Mouse (Mus musculus) midbrain, embryonic 11.5 days (tissue): ENCODE results near the gene Avpr2. TPM values are rescaled to one million over a fixed set of nuclear protein-coding genes. Genes with fewer than 3 reads are reported as not detected.

Experiments
- ATAC-seq: fragments of 200-750 bp; cut with Nextera tagmentation; 2 replicates; pipeline ENCODE4 v1.8.0; 2017; ENCODE audit warnings: moderate TSS enrichment, moderate library complexity; ENCODE audit not compliant: low FRiP score
- DNase-seq: peaks from one replicate; pipeline ENCODE4 v3.0.0; 2015; ENCODE audit warnings: low spot score; ENCODE audit errors: missing footprints
- H3K27ac ChIP-seq: fragments of 300-500 bp; sonication (generic); 2 replicates; pipeline ENCODE4 v1.5.1; 2014; ENCODE audit warnings: low read depth, low read length
- H3K27me3 ChIP-seq: fragments of 300-500 bp; sonication (generic); 2 replicates; pipeline ENCODE4 v1.6.1; 2014; ENCODE audit warnings: mild to moderate bottlenecking, low read length, moderate library complexity, mixed read lengths; ENCODE audit not compliant: control insufficient read depth, insufficient read depth
- H3K36me3 ChIP-seq: fragments of 300-500 bp; sonication (generic); 2 replicates; pipeline ENCODE4 v1.6.1; 2014; ENCODE audit warnings: mild to moderate bottlenecking, low read length, moderate library complexity, mixed read lengths; ENCODE audit not compliant: control insufficient read depth, insufficient read depth
- H3K4me1 ChIP-seq: fragments of 300-500 bp; sonication (generic); 2 replicates; pipeline ENCODE4 v1.6.1; 2014; ENCODE audit warnings: low read length; ENCODE audit not compliant: control insufficient read depth, insufficient read depth
- H3K4me2 ChIP-seq: fragments of 300-500 bp; sonication (generic); 2 replicates; pipeline ENCODE4 v1.6.1; 2014; ENCODE audit warnings: mild to moderate bottlenecking, moderate library complexity
- H3K4me3 ChIP-seq: fragments of 300-500 bp; sonication (generic); 2 replicates; pipeline ENCODE4 v1.5.1; 2014; ENCODE audit warnings: low read depth, low read length
- H3K9ac ChIP-seq: fragments of 300-500 bp; sonication (generic); 2 replicates; pipeline ENCODE4 v1.6.1; 2014; ENCODE audit warnings: low read length
- H3K9me3 ChIP-seq: fragments of 300-500 bp; sonication (generic); 2 replicates; pipeline ENCODE4 v1.6.1; 2016; ENCODE audit warnings: low read length; ENCODE audit not compliant: control insufficient read depth
- WGBS: fragments of 180-500 bp; shearing (Covaris S2); extraction: QIAGEN DNeasy Blood & Tissue Kit; methylation state at CpG from one replicate; pipeline ENCODE4 v1.1.7; 2014; 5-methylcytosine and 5-hydroxymethylcytosine counted together
- polyA plus RNA-seq: library from polyadenylated mRNA; unstranded; fragments of >200 nt; fragmentation: Nextera tagmentation; extraction: Ambion mirVana; gene quantifications from 2 replicates; pipeline ENCODE4 v1.2.1, GENCODE M21; 2014

The Avpr2 gene
- polyA plus RNA-seq, 1 experiment from 2014 or later: not detected

DNA sequence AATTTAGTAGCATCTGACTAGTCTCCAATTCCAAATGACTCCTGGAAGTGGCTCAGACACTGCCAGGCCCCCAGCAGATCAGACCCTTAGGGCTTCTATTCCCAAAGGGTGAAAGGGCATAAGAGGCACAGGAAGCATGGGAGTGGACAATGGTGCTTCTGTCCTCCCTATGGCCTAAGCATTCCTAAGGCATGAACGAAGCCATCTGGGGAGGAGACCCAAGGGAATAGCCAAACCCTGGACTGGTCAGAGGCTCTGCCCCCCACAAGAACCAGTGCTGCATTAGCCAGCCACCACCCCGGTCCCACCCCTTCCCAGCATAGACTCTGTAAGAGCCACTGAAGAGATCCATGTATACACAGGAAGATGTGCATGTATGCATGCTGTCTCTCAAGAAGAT lies 16.0 kb upstream of the Avpr2 start:
- no peak for ATAC-seq
- H3K4me1 ChIP-seq: no peaks in the 10 kb centered on the region
- peaks cover 8% of the 10 kb centered on the region for H3K27me3 ChIP-seq
- no peaks in the 10 kb centered on the region for H3K9me3 ChIP-seq
- DNase-seq: no peak
- H3K4me2 ChIP-seq: no peak overlapping the region
- no peak overlapping the region for H3K9ac ChIP-seq
- H3K4me3 ChIP-seq: no peak overlapping the region
- H3K36me3 ChIP-seq: no peaks in the 10 kb centered on the region
- H3K27ac ChIP-seq: no peak overlapping the region
- WGBS: 73% methylated on average over 2 of the region's 2 CpGs

DNA sequence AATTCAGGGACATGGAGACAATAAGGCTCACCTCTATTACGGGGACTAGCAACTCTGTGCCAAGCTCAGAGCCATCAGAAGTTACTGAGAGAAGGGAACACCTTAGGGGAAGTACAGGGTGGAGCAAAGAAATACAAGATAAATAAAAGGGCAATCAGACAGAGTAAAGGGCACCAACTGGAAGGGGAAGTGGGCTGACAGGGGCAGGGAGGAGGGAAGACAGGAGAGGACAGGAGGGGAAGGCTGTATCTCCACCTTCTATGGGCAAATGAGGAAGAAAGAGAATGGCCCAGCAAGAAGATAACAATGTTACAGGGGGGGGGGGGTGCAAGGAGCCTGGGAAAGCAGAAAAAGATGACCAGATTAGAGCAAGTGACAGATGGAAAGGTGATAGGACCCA lies 14.9 kb upstream of the Avpr2 start:
- DNase-seq: no peak
- H3K27me3 ChIP-seq: peaks cover 8% of the 10 kb centered on the region
- H3K4me2 ChIP-seq: no peak overlapping the region
- no peak for ATAC-seq
- 94% methylated on average over 1 of the region's 1 CpGs for WGBS
- H3K4me3 ChIP-seq: no peak overlapping the region
- no peaks in the 10 kb centered on the region for H3K9me3 ChIP-seq
- no peaks in the 10 kb centered on the region for H3K36me3 ChIP-seq
- H3K9ac ChIP-seq: no peak overlapping the region
- H3K4me1 ChIP-seq: peaks cover 2% of the 10 kb centered on the region; the same call in 1 of the 2 replicates
- no peak overlapping the region for H3K27ac ChIP-seq

DNA sequence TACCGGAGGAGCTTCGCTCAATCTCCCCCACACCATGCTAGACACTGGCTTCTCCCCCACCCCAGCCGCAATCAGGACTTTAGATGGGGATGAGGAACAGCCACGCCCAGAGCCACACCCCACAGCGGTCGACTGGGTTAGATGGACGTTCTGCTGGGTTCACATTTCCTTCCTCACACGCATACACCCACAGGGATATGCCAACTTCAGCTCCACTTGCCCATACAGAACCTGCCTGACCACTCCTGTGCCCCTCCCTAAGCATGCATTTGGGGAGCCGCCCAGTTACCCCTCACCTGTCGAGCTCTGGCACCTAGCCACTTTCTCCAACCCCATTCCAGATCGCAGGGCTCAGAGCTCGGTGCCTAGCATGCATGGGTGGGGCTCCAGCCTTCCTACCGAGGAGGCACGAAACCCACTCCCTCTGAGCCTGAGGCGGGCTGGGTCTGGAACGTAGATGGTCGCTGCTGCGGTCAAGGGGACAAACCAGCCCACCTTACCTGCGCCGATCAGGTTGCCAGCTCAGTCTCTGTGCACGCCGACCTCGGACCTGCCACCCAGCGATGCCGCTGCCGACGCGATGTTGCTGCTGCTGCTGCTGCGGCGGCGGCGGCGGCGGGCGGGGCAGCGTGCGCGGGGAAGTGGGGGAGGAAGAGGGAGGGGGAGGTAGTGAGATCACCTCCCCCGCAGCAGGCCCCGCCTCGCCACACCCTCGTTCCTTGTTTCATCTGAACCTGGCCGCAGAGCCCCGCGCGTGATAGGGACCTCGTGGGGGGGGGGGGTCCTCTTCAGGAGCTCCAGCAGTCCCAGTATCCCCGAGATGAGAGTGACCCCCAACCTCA lies 11.5 kb upstream of the Avpr2 start:
- Histone ChIP-seq H3K9ac (peak overlapping the region; percentile 54), H3K27me3 (peaks cover 8% of the 10 kb centered on the region), H3K27ac (no peak overlapping the region), H3K4me3 (peak overlapping the region; percentile 39), H3K9me3 (no peaks in the 10 kb centered on the region), H3K4me1 (peaks cover 2% of the 10 kb centered on the region; the same call in 1 of the 2 replicates), H3K36me3 (no peaks in the 10 kb centered on the region), H3K4me2 (peak overlapping the region; percentile 67)
- 15% methylated on average over 41 of the region's 48 CpGs for WGBS
- ATAC-seq (peak; percentile 58), DNase-seq (peak; percentile 86)

DNA sequence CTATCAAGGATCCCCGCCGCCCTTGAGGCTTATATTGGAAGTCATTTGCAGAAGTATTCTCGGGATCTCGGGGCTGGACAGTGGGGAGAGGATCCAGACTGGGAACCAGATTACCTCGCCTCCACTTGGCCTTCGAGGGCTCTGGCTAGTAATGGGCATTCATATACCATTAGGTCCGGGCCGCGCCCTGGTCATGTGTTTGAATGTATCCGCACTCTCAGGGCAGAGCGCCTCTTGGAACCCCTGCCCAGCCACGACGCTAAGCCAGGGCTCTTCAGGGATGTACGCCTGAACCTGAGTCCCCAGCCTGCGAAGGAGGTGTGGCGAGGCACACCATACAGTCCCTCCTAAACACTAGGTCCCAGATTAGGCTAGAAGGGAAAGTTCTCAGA lies 10.9 kb upstream of the Avpr2 start:
- WGBS: 18% methylated on average over 16 of the region's 16 CpGs
- peaks cover 2% of the 10 kb centered on the region; the same call in 1 of the 2 replicates for H3K4me1 ChIP-seq
- peaks cover 8% of the 10 kb centered on the region for H3K27me3 ChIP-seq
- ATAC-seq: peak; percentile 50; the same call in 1 of the 2 replicates
- no peak overlapping the region for H3K27ac ChIP-seq
- peak overlapping the region; percentile 67 for H3K4me2 ChIP-seq
- H3K4me3 ChIP-seq: peak overlapping the region; percentile 39
- H3K36me3 ChIP-seq: no peaks in the 10 kb centered on the region
- peak overlapping the region; percentile 54 for H3K9ac ChIP-seq
- H3K9me3 ChIP-seq: no peaks in the 10 kb centered on the region
- DNase-seq: peak; percentile 90

DNA sequence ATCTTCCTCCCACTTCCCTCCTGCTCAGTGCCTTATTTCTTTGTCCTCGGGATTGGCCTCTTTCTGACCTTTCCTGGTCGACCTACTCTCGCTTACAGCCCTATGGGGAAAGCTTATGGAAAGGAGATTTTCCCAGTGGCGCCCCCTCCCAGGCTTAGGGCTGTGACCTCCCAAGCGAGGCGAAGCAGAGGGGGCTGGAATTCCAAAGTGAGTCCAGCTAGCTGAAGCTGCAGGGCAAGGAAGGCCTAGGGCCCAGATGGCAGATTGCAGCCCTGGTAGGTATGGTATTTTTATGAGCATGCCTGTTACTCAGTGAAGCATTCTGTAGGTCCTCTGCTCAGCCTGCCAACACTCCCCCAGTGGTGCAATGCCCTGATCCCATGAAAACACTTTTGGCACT lies 10.4 kb upstream of the Avpr2 start:
- H3K4me1 ChIP-seq: peaks cover 2% of the 10 kb centered on the region; the same call in 1 of the 2 replicates
- H3K36me3 ChIP-seq: no peaks in the 10 kb centered on the region
- ATAC-seq: no peak
- H3K27ac ChIP-seq: no peak overlapping the region
- peak overlapping the region; percentile 54; the same call in 1 of the 2 replicates for H3K9ac ChIP-seq
- H3K27me3 ChIP-seq: peaks cover 8% of the 10 kb centered on the region
- peak overlapping the region; percentile 67; the same call in 1 of the 2 replicates for H3K4me2 ChIP-seq
- DNase-seq: peak; percentile 80
- H3K4me3 ChIP-seq: no peak overlapping the region
- WGBS: 16% methylated on average over 6 of the region's 6 CpGs
- no peaks in the 10 kb centered on the region for H3K9me3 ChIP-seq

DNA sequence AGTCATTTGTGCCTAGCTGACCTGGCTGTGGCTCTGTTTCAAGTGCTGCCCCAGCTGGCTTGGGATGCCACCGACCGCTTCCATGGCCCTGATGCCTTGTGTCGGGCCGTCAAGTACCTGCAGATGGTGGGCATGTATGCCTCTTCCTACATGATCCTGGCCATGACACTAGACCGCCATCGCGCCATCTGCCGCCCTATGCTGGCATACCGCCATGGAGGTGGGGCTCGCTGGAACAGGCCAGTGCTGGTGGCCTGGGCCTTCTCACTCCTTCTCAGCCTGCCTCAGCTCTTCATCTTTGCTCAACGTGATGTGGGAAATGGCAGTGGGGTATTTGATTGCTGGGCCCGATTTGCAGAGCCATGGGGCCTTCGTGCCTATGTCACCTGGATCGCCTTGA lies 931 bp downstream of the Avpr2 start:
- no peak overlapping the region for H3K27ac ChIP-seq

DNA sequence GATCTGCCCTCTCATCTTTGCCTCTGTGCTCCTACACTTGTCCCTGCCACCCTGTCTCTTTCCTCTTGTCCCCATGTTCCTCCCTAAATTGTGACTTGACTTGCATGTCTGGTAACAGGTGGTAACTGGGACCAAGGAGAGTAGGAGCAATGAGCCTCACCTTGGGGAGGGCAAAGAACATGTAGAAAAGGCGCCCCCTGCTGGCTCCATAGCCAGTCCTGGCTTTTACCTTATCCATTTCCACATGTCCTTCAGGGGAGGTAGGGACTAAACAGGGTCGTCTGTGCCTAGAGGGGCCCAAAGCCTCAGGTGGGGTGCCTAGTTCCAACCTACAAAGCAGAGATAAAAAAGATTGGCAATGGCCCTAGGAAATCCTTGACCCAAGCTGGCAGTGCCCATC lies 3.8 kb downstream of the Avpr2 start, which contains the start of gene L1cam:
L1cam (minus strand) TSS at position 387 of the 400 bp plus-strand sequence.
- WGBS: 23% methylated on average over 2 of the region's 2 CpGs
- ATAC-seq (no peak), DNase-seq (peak; percentile 89)

More for the DNA sequence above, 931 bp downstream of the Avpr2 start:
- no peaks in the 10 kb centered on the region for H3K27me3 ChIP-seq
- DNase-seq (no peak), ATAC-seq (no peak)
- no peaks in the 10 kb centered on the region for H3K9me3 ChIP-seq
- WGBS: 86% methylated on average over 14 of the region's 14 CpGs
- H3K36me3 ChIP-seq: no peaks in the 10 kb centered on the region
- H3K9ac ChIP-seq: no peak overlapping the region
- no peak overlapping the region for H3K4me2 ChIP-seq
- H3K4me1 ChIP-seq: no peaks in the 10 kb centered on the region
- no peak overlapping the region for H3K4me3 ChIP-seq

DNA sequence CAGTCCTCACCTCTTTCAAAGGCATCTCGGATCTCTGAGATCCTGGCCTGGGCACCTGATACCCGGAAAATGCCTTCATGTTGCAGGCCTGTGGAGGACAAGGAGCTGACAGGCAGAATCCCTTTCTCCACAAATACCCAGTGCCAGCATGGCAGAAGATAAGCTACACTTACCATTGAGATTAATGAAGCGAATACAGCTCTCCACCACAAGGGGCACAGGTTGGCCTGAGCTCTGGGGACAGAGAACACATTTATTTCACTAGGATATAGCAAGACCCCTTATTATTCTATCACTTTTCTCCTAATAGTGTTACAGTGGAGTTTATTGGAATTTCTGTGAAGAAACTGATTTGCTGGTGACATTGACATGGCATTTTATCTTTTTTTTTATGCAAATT lies 6.1 kb downstream of the Avpr2 start:
- no peak overlapping the region for H3K9ac ChIP-seq
- no peaks in the 10 kb centered on the region for H3K36me3 ChIP-seq
- WGBS: 79% methylated on average over 3 of the region's 3 CpGs
- no peak overlapping the region for H3K27ac ChIP-seq
- no peak overlapping the region for H3K4me2 ChIP-seq
- H3K9me3 ChIP-seq: no peaks in the 10 kb centered on the region
- H3K4me3 ChIP-seq: no peak overlapping the region
- no peaks in the 10 kb centered on the region for H3K27me3 ChIP-seq
- DNase-seq (no peak), ATAC-seq (no peak)
- H3K4me1 ChIP-seq: no peaks in the 10 kb centered on the region

More for the DNA sequence above, 3.8 kb downstream of the Avpr2 start, which contains the start of gene L1cam:
- H3K9me3 ChIP-seq: no peaks in the 10 kb centered on the region
- H3K36me3 ChIP-seq: no peaks in the 10 kb centered on the region
- no peaks in the 10 kb centered on the region for H3K4me1 ChIP-seq
- H3K27ac ChIP-seq: no peak within 1 kb of the TSS
- no peak within 1 kb of the TSS for H3K9ac ChIP-seq
- H3K4me3 ChIP-seq: no peak within 1 kb of the TSS
- no peak within 1 kb of the TSS for H3K4me2 ChIP-seq
- no peaks in the 10 kb centered on the region for H3K27me3 ChIP-seq

DNA sequence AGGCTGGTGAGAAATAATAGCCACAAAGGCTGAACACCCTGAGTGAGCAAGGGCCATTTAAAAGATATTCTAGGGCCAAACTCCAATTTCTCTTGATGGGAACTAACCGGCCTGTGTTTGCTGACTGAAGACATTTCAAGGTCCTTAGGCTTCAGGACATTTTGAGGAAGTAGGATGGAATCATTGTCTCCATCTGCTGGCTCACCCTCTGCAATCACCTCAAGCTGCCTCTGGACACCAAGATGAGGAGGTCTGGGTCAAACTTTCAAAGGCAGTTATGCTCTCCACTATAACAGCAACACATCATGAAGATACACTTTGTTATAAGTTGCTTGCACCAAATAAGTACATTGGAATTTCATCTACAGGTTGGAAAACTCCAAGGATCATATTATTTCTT lies 18.1 kb downstream of the Avpr2 start:
- Histone ChIP-seq H3K4me1 (no peaks in the 10 kb centered on the region), H3K4me2 (no peak overlapping the region), H3K9me3 (no peaks in the 10 kb centered on the region), H3K9ac (no peak overlapping the region), H3K27me3 (no peaks in the 10 kb centered on the region), H3K4me3 (no peak overlapping the region), H3K27ac (no peak overlapping the region), H3K36me3 (no peaks in the 10 kb centered on the region)
- DNase-seq (no peak), ATAC-seq (no peak)
- 90% methylated on average over 1 of the region's 1 CpGs for WGBS
